Mouse (Mus musculus) limb, embryonic 13.5 days (tissue): ENCODE results near the gene Gusb. TPM values are rescaled to one million over a fixed set of nuclear protein-coding genes. Genes with fewer than 3 reads are reported as not detected.
"Not testable (repeated sequence)": the region's sequence is repeated elsewhere in the genome, so short reads cannot be mapped to it uniquely, and the experiment has no call there.

Source experiments
- ATAC-seq: fragments of 200-750 bp; cut with Nextera tagmentation; 2 replicates; pipeline ENCODE4 v1.8.0; 2017; ENCODE audit warnings: low read depth, moderate number of reproducible peaks, moderate TSS enrichment; ENCODE audit not compliant: low FRiP score
- H3K27ac ChIP-seq: fragments of 300-500 bp; sonication (generic); 2 replicates; pipeline ENCODE4 v1.5.1; 2015; ENCODE audit warnings: inconsistent platforms, mild to moderate bottlenecking, moderate library complexity
- H3K27me3 ChIP-seq: fragments of 300-500 bp; sonication (generic); 2 replicates; pipeline ENCODE4 v1.6.1; 2015; ENCODE audit warnings: mild to moderate bottlenecking, inconsistent platforms
- H3K36me3 ChIP-seq: fragments of 300-500 bp; sonication (generic); 2 replicates; pipeline ENCODE4 v1.6.1; 2015; ENCODE audit warnings: inconsistent platforms, mild to moderate bottlenecking, moderate library complexity
- H3K4me1 ChIP-seq: fragments of 300-500 bp; sonication (generic); 2 replicates; pipeline ENCODE4 v1.6.1; 2015; ENCODE audit warnings: inconsistent platforms
- H3K4me2 ChIP-seq: fragments of 300-500 bp; sonication (generic); replicated peaks from 2 replicates; pipeline ENCODE4 v1.6.1; 2015; ENCODE audit warnings: inconsistent platforms, mild to moderate bottlenecking, moderate library complexity
- H3K4me3 ChIP-seq: fragments of 300-500 bp; sonication (generic); 2 replicates; pipeline ENCODE4 v1.5.1; 2015; ENCODE audit warnings: moderate library complexity, mild to moderate bottlenecking, inconsistent platforms
- H3K9ac ChIP-seq: fragments of 300-500 bp; sonication (generic); 2 replicates; pipeline ENCODE4 v1.6.1; 2015; ENCODE audit warnings: mild to moderate bottlenecking, inconsistent platforms
- H3K9me3 ChIP-seq: fragments of 300-500 bp; sonication (generic); 2 replicates; pipeline ENCODE4 v1.6.1; 2016; ENCODE audit warnings: inconsistent platforms
- WGBS: fragments of 180-500 bp; shearing (Covaris S2); methylation state at CpG from one replicate; pipeline ENCODE4 v1.1.7; 2015; 5-methylcytosine and 5-hydroxymethylcytosine counted together
- polyA plus RNA-seq: library from polyadenylated mRNA; unstranded; fragments of >200 nt; fragmentation: Nextera tagmentation; extraction: Ambion mirVana; gene quantifications from 2 replicates; pipeline ENCODE4 v1.2.1, GENCODE M21; 2015

Gusb gene
- polyA plus RNA-seq, 1 experiment from 2014 or later = 45.3 TPM

DNA sequence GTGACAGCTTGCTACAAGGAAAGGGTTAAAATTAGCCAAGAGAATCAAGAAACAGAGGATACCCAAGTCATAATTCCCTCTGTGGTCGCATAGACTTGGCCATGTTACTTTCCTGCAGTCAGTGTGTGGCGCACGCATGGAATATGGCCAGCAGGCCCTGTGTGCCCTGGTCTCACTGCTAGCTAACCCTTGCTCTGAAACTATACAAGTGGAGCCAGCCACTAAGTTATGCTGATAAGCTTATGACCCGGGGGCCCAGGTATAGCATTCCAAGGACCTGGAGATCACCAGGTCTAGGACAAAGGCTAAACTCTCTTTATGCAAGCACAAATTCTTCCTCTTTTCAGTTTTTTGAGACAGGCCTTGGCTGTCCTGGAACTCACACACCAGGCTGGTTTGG, 37.9 kb upstream of the Gusb start:
- Histone ChIP-seq H3K4me2 (no peak overlapping the region), H3K36me3 (peaks cover 77% of the 10 kb centered on the region), H3K4me3 (no peak overlapping the region), H3K9ac (no peak overlapping the region), H3K4me1 (no peaks in the 10 kb centered on the region), H3K27me3 (no peaks in the 10 kb centered on the region), H3K27ac (no peak overlapping the region), H3K9me3 (no peaks in the 10 kb centered on the region)
- 87% methylated on average over 4 of the region's 4 CpGs for WGBS
- no peak for ATAC-seq

DNA sequence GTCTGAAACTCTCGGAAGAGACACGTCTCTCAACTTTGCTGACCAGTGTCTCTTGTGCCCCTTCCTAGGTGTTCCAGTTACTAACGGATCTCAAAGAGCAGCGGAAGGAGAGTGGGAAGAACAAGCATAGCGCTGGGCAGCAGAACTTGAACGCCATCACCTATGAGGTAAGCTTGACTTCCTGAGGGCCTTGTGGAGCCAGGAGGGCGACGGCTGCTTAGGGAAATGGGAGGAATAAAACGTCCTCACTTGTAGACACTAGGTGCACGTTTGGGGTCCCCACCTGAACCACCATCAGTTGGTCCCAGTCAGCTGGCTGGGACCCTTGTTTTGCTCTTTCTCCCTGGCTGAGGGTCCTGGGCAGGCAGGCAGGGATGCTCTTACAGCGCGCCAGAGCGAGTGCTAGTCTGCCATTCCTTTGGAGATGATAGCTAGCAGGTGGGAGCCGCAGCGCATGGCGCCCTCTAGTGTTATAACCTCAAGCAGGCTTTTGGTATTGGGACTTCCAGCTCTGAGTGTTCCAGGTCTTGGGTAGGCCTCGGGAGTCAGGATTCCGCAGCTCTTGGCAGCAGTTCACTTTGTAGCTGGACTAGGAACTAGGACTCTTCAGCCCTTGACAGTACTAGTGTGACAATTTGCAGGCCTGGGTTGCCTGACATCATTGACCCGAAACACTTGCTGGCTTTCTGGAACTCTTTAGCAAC, 35.1 kb upstream of the Gusb start:
- no peak overlapping the region for H3K27ac ChIP-seq
- H3K9ac ChIP-seq = no peak overlapping the region
- no peak overlapping the region for H3K4me3 ChIP-seq
- H3K36me3 ChIP-seq = peaks cover 68% of the 10 kb centered on the region
- H3K4me1 ChIP-seq = no peaks in the 10 kb centered on the region
- WGBS = 66% methylated on average over 19 of the region's 19 CpGs
- no peaks in the 10 kb centered on the region for H3K27me3 ChIP-seq
- ATAC-seq = no peak
- no peaks in the 10 kb centered on the region for H3K9me3 ChIP-seq
- H3K4me2 ChIP-seq = no peak overlapping the region

DNA sequence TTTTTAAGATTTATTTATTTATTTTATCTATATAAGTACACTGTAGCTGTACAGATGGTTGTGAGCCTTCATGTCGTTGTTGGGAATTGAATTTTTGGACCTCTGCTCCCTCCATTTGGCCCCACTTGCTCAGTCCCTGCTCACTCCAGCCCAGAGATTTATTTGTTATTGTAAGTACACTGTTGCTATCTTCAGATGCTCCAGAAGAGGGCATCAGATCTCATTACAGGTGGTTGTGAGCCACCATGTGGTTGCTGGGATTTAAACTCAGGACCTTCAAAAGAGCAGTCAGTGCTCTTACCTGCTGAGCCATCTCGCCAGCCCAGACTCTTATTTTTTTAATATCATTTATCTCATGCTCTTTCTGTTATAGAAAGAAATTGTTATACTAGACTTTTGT, 33.5 kb upstream of the Gusb start:
- 70% methylated on average over 2 of the region's 2 CpGs for WGBS
- not testable (repeated sequence) for H3K27me3 ChIP-seq, H3K9ac ChIP-seq, H3K4me3 ChIP-seq, H3K27ac ChIP-seq, H3K4me1 ChIP-seq, ATAC-seq, H3K9me3 ChIP-seq, H3K4me2 ChIP-seq
- peaks cover 54% of the 10 kb centered on the region for H3K36me3 ChIP-seq

DNA sequence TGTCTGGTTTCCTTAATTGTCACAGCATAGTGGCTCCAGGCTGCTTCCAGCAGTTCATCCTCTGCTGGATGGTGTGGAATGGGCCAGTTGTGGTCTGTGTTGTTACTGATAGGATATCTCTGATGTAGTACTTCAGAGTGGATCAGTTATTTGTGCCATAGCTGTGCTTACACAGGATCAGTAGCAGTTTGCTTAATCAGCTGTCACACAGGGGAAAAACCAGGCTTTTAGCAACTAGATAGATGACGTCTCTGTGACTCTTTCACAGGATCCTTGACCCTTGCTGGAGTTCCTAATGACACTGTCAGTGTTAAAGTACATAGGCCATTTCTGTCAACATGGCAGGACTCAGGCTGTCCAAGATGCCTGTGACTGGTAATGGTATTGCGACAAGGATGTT, 31.0 kb upstream of the Gusb start:
- H3K4me1 ChIP-seq = peaks cover 6% of the 10 kb centered on the region
- peaks cover 34% of the 10 kb centered on the region for H3K36me3 ChIP-seq
- 80% methylated on average over 2 of the region's 2 CpGs for WGBS
- no peak overlapping the region for H3K4me2 ChIP-seq
- H3K27ac ChIP-seq = no peak overlapping the region
- H3K9ac ChIP-seq = no peak overlapping the region
- H3K4me3 ChIP-seq = no peak overlapping the region
- no peak for ATAC-seq
- H3K9me3 ChIP-seq = no peaks in the 10 kb centered on the region
- H3K27me3 ChIP-seq = no peaks in the 10 kb centered on the region

- no peak for ATAC-seq
- Histone ChIP-seq H3K27me3 (no peaks in the 10 kb centered on the region), H3K36me3 (peaks cover 19% of the 10 kb centered on the region), H3K4me2 (no peak overlapping the region), H3K27ac (no peak overlapping the region), H3K4me1 (peaks cover 6% of the 10 kb centered on the region), H3K9me3 (no peaks in the 10 kb centered on the region), H3K9ac (no peak overlapping the region), H3K4me3 (no peak overlapping the region)
- WGBS = 91% methylated on average over 19 of the region's 19 CpGs
Measured at GRCm38 (mm10) chr5:130031410-130032390, 28.9 kb upstream of the Gusb start.

DNA sequence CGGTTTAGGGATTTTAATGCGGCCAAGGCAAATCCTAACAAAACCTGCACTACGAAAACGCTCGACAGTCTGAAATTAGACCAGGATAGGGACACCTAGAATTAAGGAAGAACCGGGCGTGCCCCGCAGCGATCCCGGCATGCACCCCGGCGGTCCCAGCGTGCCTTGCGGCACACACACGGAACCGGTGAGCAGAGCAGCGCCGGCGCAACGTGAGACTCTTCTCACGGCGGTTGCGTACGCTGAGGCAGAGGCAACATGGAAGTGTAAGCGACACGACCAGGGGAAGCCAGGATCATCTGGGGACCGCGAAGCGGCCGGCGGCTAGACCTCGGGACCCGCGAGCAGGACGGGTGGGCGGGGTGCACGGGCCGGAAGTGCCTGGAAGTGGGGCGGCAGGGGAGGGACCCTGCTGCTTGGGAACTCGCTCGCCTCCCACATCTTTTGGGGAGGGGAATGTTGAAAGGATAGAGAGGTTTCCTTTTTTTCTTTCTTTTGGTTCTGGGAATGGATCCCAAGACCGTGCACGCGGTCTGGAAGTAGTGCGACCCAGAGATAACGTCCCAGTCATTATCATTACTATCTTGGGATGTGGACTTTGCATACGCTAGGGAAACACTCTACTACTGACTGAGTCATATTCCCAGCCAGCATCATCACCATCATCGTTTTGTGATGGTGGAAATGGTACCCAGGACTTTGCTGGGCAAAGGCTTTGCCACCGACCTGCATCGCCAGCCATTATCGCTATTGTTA, 26.5 kb upstream of the Gusb start, which contains the start of the genes Asl and Crcp:
TSS of gene Asl (minus strand) at position 106 of the 756 bp plus-strand sequence.
TSS of gene Crcp (plus strand) at position 149 of the 756 bp plus-strand sequence.
- peaks cover 10% of the 10 kb centered on the region for H3K4me1 ChIP-seq
- no peaks in the 10 kb centered on the region for H3K36me3 ChIP-seq
- H3K4me3 ChIP-seq = peak within 1 kb of the TSS; percentile 72
- WGBS = 2% methylated on average over 51 of the region's 51 CpGs
- H3K27ac ChIP-seq = peak within 1 kb of the TSS; percentile 88
- no peaks in the 10 kb centered on the region for H3K9me3 ChIP-seq
- no peaks in the 10 kb centered on the region for H3K27me3 ChIP-seq
- ATAC-seq = peak; percentile 84
- H3K9ac ChIP-seq = peak within 1 kb of the TSS; percentile 81
- peak within 1 kb of the TSS; percentile 72 for H3K4me2 ChIP-seq

GRCm38 (mm10) chr5:130027696-130028095, 24.8 kb upstream of the Gusb start:
- Histone ChIP-seq H3K4me2 (no peak overlapping the region), H3K36me3 (no peaks in the 10 kb centered on the region), H3K27me3 (no peaks in the 10 kb centered on the region), H3K9ac (no peak overlapping the region), H3K9me3 (no peaks in the 10 kb centered on the region), H3K4me1 (peaks cover 11% of the 10 kb centered on the region), H3K27ac (no peak overlapping the region), H3K4me3 (no peak overlapping the region)
- no peak for ATAC-seq
- WGBS = 86% methylated on average over 7 of the region's 7 CpGs

GRCm38 (mm10) chr5:130027134-130027533, 24.3 kb upstream of the Gusb start:
- no peak overlapping the region for H3K4me2 ChIP-seq
- H3K4me1 ChIP-seq = peaks cover 11% of the 10 kb centered on the region
- no peak overlapping the region for H3K9ac ChIP-seq
- no peaks in the 10 kb centered on the region for H3K9me3 ChIP-seq
- ATAC-seq = no peak
- H3K4me3 ChIP-seq = no peak overlapping the region
- WGBS = 77% methylated on average over 5 of the region's 5 CpGs
- H3K27ac ChIP-seq = no peak overlapping the region
- no peaks in the 10 kb centered on the region for H3K27me3 ChIP-seq
- H3K36me3 ChIP-seq = no peaks in the 10 kb centered on the region

- H3K36me3 ChIP-seq = no peaks in the 10 kb centered on the region
- H3K9me3 ChIP-seq = no peaks in the 10 kb centered on the region
- WGBS = under 1% methylated on average over 32 of the region's 32 CpGs
- H3K4me3 ChIP-seq = peak overlapping the region; percentile 64
- peak overlapping the region; percentile 58; the same call in 1 of the 2 replicates for H3K27ac ChIP-seq
- peaks cover 15% of the 10 kb centered on the region for H3K4me1 ChIP-seq
- H3K9ac ChIP-seq = peak overlapping the region; percentile 71
- peak overlapping the region; percentile 83 for H3K4me2 ChIP-seq
- peak; percentile 90 for ATAC-seq
- H3K27me3 ChIP-seq = no peaks in the 10 kb centered on the region
Measured at GRCm38 (mm10) chr5:130023767-130024539, 21.1 kb upstream of the Gusb start.

- H3K4me1 ChIP-seq = peaks cover 15% of the 10 kb centered on the region
- peaks cover 3% of the 10 kb centered on the region for H3K36me3 ChIP-seq
- WGBS = 47% methylated on average over 12 of the region's 12 CpGs
- H3K4me3 ChIP-seq = peak overlapping the region; percentile 64
- H3K9me3 ChIP-seq = no peaks in the 10 kb centered on the region
- H3K27me3 ChIP-seq = no peaks in the 10 kb centered on the region
- ATAC-seq = no peak
- H3K4me2 ChIP-seq = peak overlapping the region; percentile 83
- H3K9ac ChIP-seq = no peak overlapping the region
- no peak overlapping the region for H3K27ac ChIP-seq
Measured at GRCm38 (mm10) chr5:130023067-130023766, 20.4 kb upstream of the Gusb start.

DNA sequence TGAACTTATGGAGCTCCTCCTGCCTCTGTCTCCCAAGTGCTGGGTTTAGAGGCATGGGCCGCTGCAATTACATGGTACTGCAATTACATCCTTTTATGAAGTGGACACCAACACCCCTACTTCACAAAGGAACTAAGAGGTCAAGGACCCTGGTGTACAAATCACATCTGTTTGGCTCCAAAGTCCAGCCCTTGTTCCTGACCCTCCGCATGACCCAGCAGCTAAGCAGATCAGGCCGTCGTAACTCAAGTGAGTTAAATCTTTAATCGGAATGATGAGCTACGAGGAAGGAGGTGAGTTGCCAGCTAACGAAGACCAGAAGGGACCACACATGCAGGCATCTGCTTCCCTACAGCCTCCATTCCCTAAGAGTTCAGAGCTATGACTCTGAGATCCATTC, 19.5 kb upstream of the Gusb start:
- H3K36me3 ChIP-seq = peaks cover 12% of the 10 kb centered on the region
- 0 out of 2 replicates have a peak overlapping the region, but pooled peaks have one; percentile 43 for H3K9ac ChIP-seq
- H3K4me3 ChIP-seq = no peak overlapping the region
- no peak overlapping the region for H3K4me2 ChIP-seq
- WGBS = 40% methylated on average over 7 of the region's 7 CpGs
- H3K27me3 ChIP-seq = no peaks in the 10 kb centered on the region
- peaks cover 15% of the 10 kb centered on the region for H3K4me1 ChIP-seq
- H3K27ac ChIP-seq = no peak overlapping the region
- H3K9me3 ChIP-seq = no peaks in the 10 kb centered on the region
- ATAC-seq = no peak
